Mouse (Mus musculus): ENCODE results near the gene Atp2b1.

DNA sequence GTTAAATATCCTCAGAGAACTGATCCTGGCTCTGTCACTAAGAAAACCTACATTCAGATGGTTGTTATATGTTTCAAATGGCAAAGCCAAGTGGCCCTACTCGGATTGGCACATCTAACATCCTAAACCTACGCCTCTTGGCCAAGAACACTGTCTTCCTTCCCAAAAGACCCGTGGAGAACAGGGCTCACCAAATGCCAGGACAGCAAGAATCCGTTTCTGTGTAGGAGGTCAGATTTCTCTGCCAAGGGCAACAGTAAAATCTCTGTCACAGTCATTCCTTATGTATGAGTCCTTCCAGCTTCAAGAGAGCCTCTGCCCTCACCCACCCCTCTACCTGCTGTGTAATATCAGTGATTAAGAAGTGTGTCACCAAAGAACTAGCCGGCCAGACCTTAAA is 148.3 kb downstream of the Atp2b1 start:
- TF ChIP-seq JUND (conservative IDR thresholded peaks at IDR 0.05; ENCODE audit: low read depth, low read length) (no peak), POLR2A (IDR thresholded peaks at IDR 0.05; ENCODE audit: low read depth, low read length) (no peak), E2F4 (IDR thresholded peaks at IDR 0.05; ENCODE audit: insufficient replicate concordance, low read depth, low read length) (no peak), POLR2AphosphoS2 (IDR thresholded peaks at IDR 0.05; ENCODE audit: low read depth, low read length) (no peak)

Data from CH12.LX (cell line).